Mouse (Mus musculus) small intestine, adult 2 months (tissue): ENCODE results near the gene Dennd5a.

Experiments
- CTCF ChIP-seq: fragments of 200-500 bp; IDR thresholded peaks from 2 replicates; pipeline ENCODE4 v1.5.1; 2012; ENCODE audit warnings: low read depth, mild to moderate bottlenecking, control low read depth, inconsistent platforms, low read length, moderate library complexity, mixed read lengths; ENCODE audit not compliant: insufficient replicate concordance, insufficient read length; ENCODE audit errors: extremely low read depth
- POLR2A ChIP-seq: fragments of 200-500 bp; IDR thresholded peaks from 2 replicates; pipeline ENCODE4 v1.6.1; 2012; ENCODE audit warnings: low read depth, mild to moderate bottlenecking, control low read depth, inconsistent platforms, low read length, moderate library complexity

GRCm38 (mm10) chr7:109890256-109890655 lies 70.0 kb downstream of the Dennd5a start:
- TF ChIP-seq CTCF (no peak), POLR2A (no peak)
